Mouse (Mus musculus): Measurements from ENCODE around the gene Abcb9.

- TF ChIP-seq EP300 (IDR thresholded peaks at IDR 0.05; ENCODE audit: insufficient read depth, low read depth, low read length) = no peak
- TF ChIP-seq CTCF (IDR thresholded peaks at IDR 0.05) = no peak
Observed at GRCm38 (mm10) chr5:124074845-124075307, 20.7 kb downstream of the Abcb9 start.

Data from heart, adult 2 months (tissue).